In the genomic region with DNA sequence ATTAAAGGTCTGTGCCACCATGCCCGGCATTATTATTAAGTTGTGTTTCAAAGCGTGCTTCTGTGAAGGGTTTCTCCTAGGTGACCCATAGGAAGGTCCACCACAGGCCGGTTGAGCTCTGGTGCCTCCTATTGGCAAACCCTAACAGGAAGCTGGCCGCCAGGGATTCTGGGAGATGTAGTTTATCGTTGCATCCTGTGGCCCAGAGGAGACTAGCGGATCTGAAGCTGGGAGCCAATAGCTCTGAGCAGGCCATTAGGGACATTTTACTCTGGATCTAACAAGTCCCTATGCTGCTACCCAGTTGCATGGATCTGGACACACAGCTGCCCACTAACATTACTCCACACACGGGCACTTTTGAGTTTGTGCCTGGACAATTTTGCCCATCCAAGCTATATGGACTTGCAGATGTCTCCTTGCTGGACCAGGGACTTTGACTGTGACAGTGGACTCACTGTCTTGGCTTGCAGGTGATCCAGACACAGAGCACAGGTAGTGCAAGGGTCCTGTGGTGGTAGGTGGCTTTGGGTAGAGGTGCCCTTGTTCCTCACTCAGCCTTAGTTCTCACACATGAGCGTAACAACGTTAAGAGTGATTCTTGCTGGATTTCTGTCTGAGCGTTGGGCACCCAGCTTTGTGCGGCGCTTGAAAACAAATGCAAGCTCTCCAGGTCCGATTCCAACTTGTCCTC, we compare ENCODE assay signal across 8 mouse cellular contexts. TPM values are rescaled to one million over a fixed set of nuclear protein-coding genes. Genes with fewer than 3 reads are reported as not detected.
DNase-seq lines count a peak whose midpoint lies in the region; ATAC-seq and TF ChIP-seq lines count a peak whose summit lies in the region.

No protein-coding gene starts in this region.

- H3K4me1 ChIP-seq in cerebellum, adult 2 months (ENCODE audit: control insufficient read depth, insufficient read depth, low read length) = peaks cover 7% of the 10 kb centered on the region; the same call in 1 of the 2 replicates
- no peaks in the 10 kb centered on the region for H3K4me1 ChIP-seq in forebrain, postnatal 0 days (ENCODE audit: insufficient read depth)
- peaks cover 29% of the 10 kb centered on the region for H3K4me1 ChIP-seq in liver, postnatal 0 days (ENCODE audit: insufficient read depth)
- peaks cover 8% of the 10 kb centered on the region; the same call in 1 of the 2 replicates for H3K4me1 ChIP-seq in neural tube, embryonic 13.5 days (replicated peaks)

- WGBS in cerebellum, adult 2 months = 19% methylated on average over 13 of the region's 13 CpGs
- 14% methylated on average over 13 of the region's 13 CpGs for WGBS in forebrain, postnatal 0 days
- WGBS in liver, postnatal 0 days (ENCODE audit: insufficient replicate concordance) = 34% methylated on average over 13 of the region's 13 CpGs
- 19% methylated on average over 13 of the region's 13 CpGs for WGBS in neural tube, embryonic 13.5 days

- no peak for TF ChIP-seq EP300 in liver, postnatal 0 days (IDR thresholded peaks at IDR 0.05; ENCODE audit: low read depth)

- no peak for TF ChIP-seq POLR2A in cerebellum, adult 2 months (IDR thresholded peaks at IDR 0.05; ENCODE audit: borderline replicate concordance, insufficient read depth, low read length)

- no peaks in the 10 kb centered on the region for H3K9me3 ChIP-seq in forebrain, postnatal 0 days (ENCODE audit: low read length)
- H3K9me3 ChIP-seq in liver, postnatal 0 days (ENCODE audit: low read length) = no peaks in the 10 kb centered on the region
- peaks cover under 1% of the 10 kb centered on the region; the same call in 1 of the 2 replicates for H3K9me3 ChIP-seq in neural tube, embryonic 13.5 days

- no peaks in the 10 kb centered on the region for H3K27me3 ChIP-seq in cerebellum, adult 2 months (ENCODE audit: control insufficient read depth, insufficient read depth, low read length)
- H3K27me3 ChIP-seq in forebrain, postnatal 0 days (ENCODE audit: insufficient read depth, low read length) = no peaks in the 10 kb centered on the region
- H3K27me3 ChIP-seq in liver, postnatal 0 days (ENCODE audit: insufficient read depth, low read length) = no peaks in the 10 kb centered on the region
- no peaks in the 10 kb centered on the region for H3K27me3 ChIP-seq in neural tube, embryonic 13.5 days

- no peaks in the 10 kb centered on the region for H3K36me3 ChIP-seq in forebrain, postnatal 0 days (ENCODE audit: insufficient read depth)
- H3K36me3 ChIP-seq in liver, postnatal 0 days (replicated peaks; ENCODE audit: insufficient read depth, low read length) = no peaks in the 10 kb centered on the region
- H3K36me3 ChIP-seq in neural tube, embryonic 13.5 days = no peaks in the 10 kb centered on the region

- intact Hi-C loops in heart, postnatal 36 days (cut with DNase I) = loop anchor here (1.0 kb wide), 2 partner anchors 102 to 131 kb away; no protein-coding TSS in a partner anchor

- H3K27ac ChIP-seq in cerebellum, adult 2 months (ENCODE audit: insufficient read depth, low read length) = no peak overlapping the region
- H3K27ac ChIP-seq in forebrain, postnatal 0 days (ENCODE audit: low read depth, low read length) = no peak overlapping the region
- peak overlapping the region; percentile 73 for H3K27ac ChIP-seq in layer of hippocampus, adult 2 months
- peak overlapping the region; percentile 61 for H3K27ac ChIP-seq in liver, postnatal 0 days (ENCODE audit: low read depth)
- no peak overlapping the region for H3K27ac ChIP-seq in neural tube, embryonic 13.5 days (replicated peaks)

- ATAC-seq in forebrain, postnatal 0 days = peak; percentile 54
- peak; percentile 63 for ATAC-seq in liver, postnatal 0 days
- peak; percentile 65 for ATAC-seq in neural tube, embryonic 13.5 days (ENCODE audit: low read depth)

- H3K4me2 ChIP-seq in forebrain, postnatal 0 days (ENCODE audit: low read depth) = peak overlapping the region; percentile 13
- H3K4me2 ChIP-seq in liver, postnatal 0 days (ENCODE audit: low read depth, low read length) = peak overlapping the region; percentile 71
- H3K4me2 ChIP-seq in neural tube, embryonic 13.5 days = peak overlapping the region; percentile 44

- TF ChIP-seq CTCF in cerebellum, adult 2 months (IDR thresholded peaks at IDR 0.05; ENCODE audit: borderline replicate concordance, insufficient read depth, low read depth, low read length) = peak; percentile 47; the same call in 1 of the 2 replicates
- peak; percentile 51 for TF ChIP-seq CTCF in forebrain, postnatal 0 days (IDR thresholded peaks at IDR 0.05; ENCODE audit: low read depth)
- peak; percentile 75 for TF ChIP-seq CTCF in layer of hippocampus, adult 2 months (conservative IDR thresholded peaks at IDR 0.05)
- TF ChIP-seq CTCF in liver, postnatal 0 days (IDR thresholded peaks at IDR 0.05; ENCODE audit: low read depth) = peak; percentile 72

- no peak overlapping the region for H3K9ac ChIP-seq in forebrain, postnatal 0 days
- peak overlapping the region; percentile 55; the same call in 1 of the 2 replicates for H3K9ac ChIP-seq in liver, postnatal 0 days (replicated peaks)
- H3K9ac ChIP-seq in neural tube, embryonic 13.5 days = 0 out of 2 replicates have a peak overlapping the region, but pooled peaks have one; percentile 38

- peak overlapping the region; percentile 35 for H3K4me3 ChIP-seq in cerebellum, adult 2 months (replicated peaks; ENCODE audit: insufficient read depth, low read depth, low read length)
- H3K4me3 ChIP-seq in forebrain, postnatal 0 days (ENCODE audit: low read depth, low read length) = no peak overlapping the region
- peak overlapping the region; percentile 40 for H3K4me3 ChIP-seq in layer of hippocampus, adult 2 months
- H3K4me3 ChIP-seq in liver, postnatal 0 days (ENCODE audit: low read depth, low read length) = peak overlapping the region; percentile 28
- H3K4me3 ChIP-seq in neural tube, embryonic 13.5 days = no peak overlapping the region

- peak; percentile 65 for DNase-seq in Muller cell, postnatal 12 days (ENCODE audit: inconsistent ontology term)
- DNase-seq in cerebellum, adult 2 months = peak; percentile 86 to 89
- peak; percentile 51 for DNase-seq in forebrain, postnatal 0 days
- DNase-seq in heart, postnatal 36 days = peak; percentile 72 to 73
- peak; percentile 69 to 79 for DNase-seq in layer of hippocampus, adult 2 months (ENCODE audit: low spot score in 2 of 2)
- DNase-seq in liver, postnatal 0 days = peak; percentile 82
- peak; percentile 44 for DNase-seq in thymus, postnatal 0 days (ENCODE audit: low spot score)

RNA-seq across cellular contexts. Expression of gene Fscn1, which starts 24.4 kb away (rescaled TPM):
- 110 and 115 TPM in 2 replicates for polyA plus RNA-seq in cerebellum, adult 2 months (2012; rRNA removed)
- total RNA-seq in forebrain, postnatal 0 days (2014; rRNA removed) = 394 and 457 TPM in 2 replicates
- polyA plus RNA-seq in forebrain, postnatal 0 days (2015; fragmentation: Nextera tagmentation; extraction: Ambion mirVana) = 522 and 558 TPM in 2 replicates
- 10 to 100 TPM; 26.5 to 37.6 TPM for total RNA-seq in heart, postnatal 36 days (2021)
- 100 to 1,000 TPM; 172 to 173 TPM for total RNA-seq in layer of hippocampus, adult 2 months (2021)
- polyA plus RNA-seq in liver, postnatal 0 days (2015; fragmentation: Nextera tagmentation; extraction: Ambion mirVana) = 6.9 and 7.3 TPM in 2 replicates
- polyA plus RNA-seq in neural tube, embryonic 13.5 days (2015; fragmentation: Nextera tagmentation; extraction: Ambion mirVana) = 517 and 659 TPM in 2 replicates
- 33.5 and 37.0 TPM in 2 replicates for polyA plus RNA-seq in thymus, postnatal 0 days (2015; fragmentation: Nextera tagmentation; extraction: Ambion mirVana)

RNA-seq across cellular contexts. Expression of gene Actb, which starts 29.2 kb away (rescaled TPM):
- 2,136 and 2,149 TPM in 2 replicates for polyA plus RNA-seq in cerebellum, adult 2 months (2012; rRNA removed)
- total RNA-seq in forebrain, postnatal 0 days (2014; rRNA removed) = 5,288 and 5,744 TPM in 2 replicates
- 19,349 and 21,354 TPM in 2 replicates for polyA plus RNA-seq in forebrain, postnatal 0 days (2015; fragmentation: Nextera tagmentation; extraction: Ambion mirVana)
- total RNA-seq in heart, postnatal 36 days (2021) = 100 to 1,000 TPM; 707 to 812 TPM
- 1,000 to 10,000 TPM; 3,149 to 3,251 TPM for total RNA-seq in layer of hippocampus, adult 2 months (2021)
- polyA plus RNA-seq in liver, postnatal 0 days (2015; fragmentation: Nextera tagmentation; extraction: Ambion mirVana) = 6,710 and 7,738 TPM in 2 replicates
- 15,088 and 16,772 TPM in 2 replicates for polyA plus RNA-seq in neural tube, embryonic 13.5 days (2015; fragmentation: Nextera tagmentation; extraction: Ambion mirVana)
- 27,108 and 27,970 TPM in 2 replicates for polyA plus RNA-seq in thymus, postnatal 0 days (2015; fragmentation: Nextera tagmentation; extraction: Ambion mirVana)

RNA-seq across cellular contexts. Expression of gene Fbxl18, which starts 40.6 kb away (rescaled TPM):
- polyA plus RNA-seq in cerebellum, adult 2 months (2012; rRNA removed) = 22.3 TPM in 2 replicates
- total RNA-seq in forebrain, postnatal 0 days (2014; rRNA removed) = 24.9 and 38.0 TPM in 2 replicates
- 14.9 and 27.0 TPM in 2 replicates for polyA plus RNA-seq in forebrain, postnatal 0 days (2015; fragmentation: Nextera tagmentation; extraction: Ambion mirVana)
- total RNA-seq in heart, postnatal 36 days (2021) = 1 to 10 TPM; 5.3 to 6.5 TPM
- 10 to 100 TPM; 36.7 to 39.9 TPM for total RNA-seq in layer of hippocampus, adult 2 months (2021)
- 1.8 and 3.2 TPM in 2 replicates for polyA plus RNA-seq in liver, postnatal 0 days (2015; fragmentation: Nextera tagmentation; extraction: Ambion mirVana)
- polyA plus RNA-seq in neural tube, embryonic 13.5 days (2015; fragmentation: Nextera tagmentation; extraction: Ambion mirVana) = 25.5 and 28.2 TPM in 2 replicates
- 4.7 and 5.9 TPM in 2 replicates for polyA plus RNA-seq in thymus, postnatal 0 days (2015; fragmentation: Nextera tagmentation; extraction: Ambion mirVana)

Comparison
In these comparisons a context has a peak if more than half of its experiments do, and no peak if none do; other contexts are left out.
1. H3K27ac ChIP-seq: peak in layer of hippocampus, adult 2 months (single experiment) and liver, postnatal 0 days (single experiment); none in cerebellum, adult 2 months (single experiment), forebrain, postnatal 0 days (single experiment) and neural tube, embryonic 13.5 days (single experiment).
2. H3K4me3 ChIP-seq: peak in cerebellum, adult 2 months (single experiment), layer of hippocampus, adult 2 months (single experiment) and liver, postnatal 0 days (single experiment); none in forebrain, postnatal 0 days (single experiment) and neural tube, embryonic 13.5 days (single experiment).
3. H3K4me2 ChIP-seq: peak in every context shown above with its lines; median percentile 71 in liver, postnatal 0 days; 44 in neural tube, embryonic 13.5 days; 13 in forebrain, postnatal 0 days.
4. Peak in every context shown above with its lines, with median percentiles within 50 percentile points of each other: DNase-seq, CTCF ChIP-seq and ATAC-seq.